Mouse (Mus musculus) cerebral cortex, adult 2 months (tissue): Measurements from ENCODE around the gene Rreb1.

Experiments used
- WGBS: fragments of 180-500 bp; shearing (Covaris S2); methylation state at CpG from one replicate; pipeline ENCODE4 v1.1.7; 2018; 5-methylcytosine and 5-hydroxymethylcytosine counted together

Gene Rreb1

DNA sequence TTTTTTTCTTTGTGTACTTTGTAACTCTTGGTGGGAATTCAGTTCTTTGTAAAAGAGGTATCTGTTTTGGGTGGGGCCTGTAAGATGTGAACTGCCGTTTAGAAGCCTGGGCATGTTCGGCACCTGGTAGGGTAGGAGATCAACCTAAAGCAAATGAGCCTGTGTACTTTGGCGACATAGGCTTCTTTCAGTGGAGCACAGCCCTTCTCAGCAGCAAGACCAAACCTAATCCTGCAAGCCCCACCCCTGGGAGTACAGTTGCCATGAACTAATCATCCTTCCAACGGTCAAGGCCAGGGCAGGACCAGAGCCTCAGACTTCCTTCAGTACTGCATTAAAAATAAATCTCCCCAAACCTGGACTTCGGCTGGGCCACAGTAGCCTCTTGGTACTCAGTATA lies 101.4 kb downstream of the Rreb1 start:
- 78% methylated on average over 5 of the region's 5 CpGs for WGBS

DNA sequence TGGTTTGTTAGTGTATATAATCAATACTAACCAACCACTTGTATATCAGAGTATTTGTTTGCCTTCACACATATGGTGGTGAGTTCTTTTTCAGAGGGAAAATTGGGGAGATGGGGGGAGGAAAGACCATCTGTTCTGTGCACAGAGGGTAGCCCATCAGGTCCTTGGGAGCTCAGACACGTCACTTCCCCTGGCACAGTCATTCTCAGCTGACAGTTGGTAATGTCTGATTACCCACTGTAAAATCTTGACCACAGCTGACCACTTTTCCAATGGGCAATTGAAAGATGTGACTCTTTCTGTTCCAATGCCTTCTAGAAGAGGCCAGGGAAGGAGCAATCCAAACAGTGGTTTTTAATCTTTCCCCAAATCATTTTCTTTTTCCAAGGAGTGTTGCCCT lies 101.8 kb downstream of the Rreb1 start:
- WGBS = 75% methylated on average over 1 of the region's 1 CpGs

DNA sequence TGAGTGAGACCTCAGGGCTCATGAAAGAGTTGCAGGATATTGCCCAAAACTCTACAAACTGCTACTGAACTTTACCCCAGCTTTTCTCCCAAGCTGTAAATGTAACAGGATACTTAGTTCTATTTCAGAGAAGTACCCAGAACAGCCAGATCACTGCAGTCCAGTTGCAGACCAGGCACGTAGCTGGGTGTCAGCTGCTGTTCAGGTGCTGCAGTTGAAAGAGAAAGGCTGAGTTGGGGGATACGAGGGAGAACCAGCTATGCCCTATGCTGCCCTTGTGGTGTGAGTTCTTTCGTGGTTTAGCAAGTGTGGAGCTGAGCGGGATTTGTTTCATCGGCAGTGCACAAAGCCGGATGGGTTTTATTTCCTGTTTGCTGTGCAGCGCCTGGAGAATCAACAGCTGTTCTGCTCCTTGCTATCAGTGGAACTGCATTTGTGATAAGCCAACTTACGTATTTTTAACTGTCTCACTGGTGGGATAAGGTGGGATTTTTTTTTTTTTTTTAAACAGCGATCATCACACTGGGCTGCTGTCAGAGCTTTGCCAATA lies 102.5 kb downstream of the Rreb1 start:
- WGBS = 73% methylated on average over 9 of the region's 9 CpGs

DNA sequence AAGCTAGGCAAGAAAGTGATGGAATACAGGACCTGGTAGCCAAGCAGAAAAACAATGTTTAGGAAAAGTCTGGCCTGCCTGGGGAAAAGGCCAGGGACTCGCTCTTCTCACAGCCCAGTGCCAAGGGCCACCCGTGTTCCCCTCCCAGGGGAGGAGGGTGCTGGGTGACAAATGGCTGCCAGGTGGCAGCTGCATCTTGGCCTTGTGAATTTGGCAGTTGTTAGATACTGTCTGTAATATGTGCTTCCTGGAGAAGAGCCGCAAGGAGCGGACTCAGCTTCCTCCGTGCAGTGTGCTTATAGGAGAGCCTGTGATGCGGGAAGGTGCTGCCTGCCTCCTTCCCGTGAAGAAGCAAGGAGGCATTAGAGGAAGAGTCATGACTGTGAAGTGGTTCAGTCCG lies 104.3 kb downstream of the Rreb1 start:
- 76% methylated on average over 8 of the region's 8 CpGs for WGBS

DNA sequence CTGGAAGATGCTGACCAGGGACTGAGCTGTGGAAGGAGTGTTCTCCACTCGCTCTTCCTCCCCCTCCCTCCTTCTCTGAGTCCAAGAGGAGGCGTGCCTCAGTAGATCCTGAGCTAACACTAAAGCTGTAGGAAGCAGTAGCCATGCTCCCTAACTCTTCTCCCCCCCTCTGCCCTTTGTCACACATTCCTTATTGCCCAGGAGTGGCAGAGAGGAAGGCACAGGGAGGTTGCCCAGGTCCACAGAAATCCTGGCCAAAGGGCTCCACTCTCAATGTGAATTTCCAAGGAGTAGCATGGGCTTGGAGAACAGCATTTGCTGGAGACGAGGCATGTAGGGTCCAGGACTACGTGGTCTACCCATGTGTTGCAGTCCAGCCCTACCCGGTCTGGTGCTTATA lies 104.8 kb downstream of the Rreb1 start:
- WGBS = 97% methylated on average over 5 of the region's 5 CpGs

DNA sequence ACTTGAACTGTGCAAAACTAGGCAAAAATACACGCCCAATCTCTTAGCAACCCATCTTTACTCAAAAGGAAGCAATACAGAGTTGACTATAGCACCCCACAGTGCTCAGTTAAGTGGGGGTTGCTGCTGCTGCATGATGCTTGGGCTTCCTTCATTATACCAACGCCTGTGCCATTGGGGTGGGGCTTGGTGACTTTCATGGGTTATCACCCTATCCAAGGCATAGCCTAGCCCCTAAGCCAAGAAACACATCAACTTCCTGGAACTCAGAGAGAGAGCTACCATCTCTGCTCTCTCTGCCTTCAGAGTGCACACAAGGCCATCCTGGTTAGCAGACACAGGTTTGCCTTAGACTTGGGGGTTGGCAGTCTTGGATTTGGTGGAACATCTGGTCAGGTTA lies 107.2 kb downstream of the Rreb1 start:
- 81% methylated on average over 2 of the region's 2 CpGs for WGBS

DNA sequence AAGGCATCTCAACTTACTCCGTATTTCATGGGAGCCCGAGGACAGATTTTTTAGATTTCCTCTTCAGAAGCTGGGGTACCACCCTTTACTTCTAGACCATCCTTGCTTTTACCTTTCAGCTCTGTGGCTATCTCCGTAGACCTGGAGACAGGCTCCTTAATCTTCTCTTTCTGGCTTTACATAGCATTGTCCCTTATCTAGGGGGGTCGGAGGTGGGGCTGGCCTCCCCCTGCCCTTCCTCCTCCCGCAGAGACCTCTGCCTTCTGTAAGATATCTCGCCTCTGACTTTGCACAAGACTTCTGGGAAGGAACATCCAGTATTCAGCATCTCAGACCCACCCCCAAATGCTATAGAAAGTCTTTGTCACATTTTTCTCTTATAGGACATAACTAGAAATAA lies 107.8 kb downstream of the Rreb1 start:
- WGBS = 93% methylated on average over 6 of the region's 6 CpGs

DNA sequence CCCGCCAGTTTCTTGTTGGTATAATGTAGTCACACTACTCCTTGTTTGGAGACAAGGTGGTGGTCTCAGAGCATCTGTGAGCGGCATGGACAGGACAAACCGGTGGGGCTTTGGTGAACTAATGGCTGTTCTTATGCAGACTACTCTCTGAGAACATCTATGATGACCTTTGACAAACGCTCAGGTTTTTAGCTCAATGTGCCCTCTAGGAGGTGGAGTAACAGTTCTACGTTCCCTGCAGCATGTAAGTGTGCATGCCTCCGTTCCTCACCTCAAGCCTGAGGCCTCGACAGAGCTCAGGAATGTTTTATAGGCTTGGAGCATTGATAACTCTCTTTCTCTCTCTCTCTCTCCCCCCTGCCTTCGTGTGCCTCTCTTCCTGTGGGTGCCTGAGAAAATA lies 116.6 kb downstream of the Rreb1 start:
- WGBS = 93% methylated on average over 8 of the region's 8 CpGs

DNA sequence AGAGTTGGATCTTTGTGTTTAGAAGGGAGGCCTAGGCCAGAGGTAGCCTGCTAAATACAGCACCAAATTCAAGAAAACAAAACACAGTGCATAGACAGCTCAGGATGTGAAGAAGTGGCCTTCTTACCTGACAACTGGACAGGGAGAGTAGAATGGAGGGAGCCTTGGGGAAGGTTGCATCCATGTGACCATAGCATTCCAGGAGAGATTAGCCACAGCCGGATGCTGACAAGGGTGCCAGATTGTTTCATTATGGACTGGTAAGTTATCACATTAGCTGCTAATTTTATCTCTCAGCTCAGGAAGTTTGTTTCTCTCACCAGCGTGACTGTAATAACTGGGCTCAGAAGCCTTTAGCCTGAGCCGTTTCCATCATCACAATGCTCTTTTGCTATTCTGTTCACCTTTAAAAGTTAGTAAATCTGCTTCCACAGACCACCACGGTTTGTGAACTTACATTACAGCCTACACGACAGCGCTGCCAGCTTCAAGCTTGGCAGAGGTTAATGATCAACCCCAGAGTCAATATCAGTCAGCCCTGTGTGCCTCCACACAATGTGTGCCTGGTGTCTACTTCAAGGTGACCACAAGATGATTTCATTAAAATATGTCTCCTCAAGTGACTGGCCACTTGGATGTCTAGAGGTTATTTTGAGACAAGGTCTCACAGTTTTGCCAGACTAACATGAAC lies 117.5 kb downstream of the Rreb1 start:
- whole genome bisulfite sequencing = 90% methylated on average over 6 of the region's 6 CpGs

DNA sequence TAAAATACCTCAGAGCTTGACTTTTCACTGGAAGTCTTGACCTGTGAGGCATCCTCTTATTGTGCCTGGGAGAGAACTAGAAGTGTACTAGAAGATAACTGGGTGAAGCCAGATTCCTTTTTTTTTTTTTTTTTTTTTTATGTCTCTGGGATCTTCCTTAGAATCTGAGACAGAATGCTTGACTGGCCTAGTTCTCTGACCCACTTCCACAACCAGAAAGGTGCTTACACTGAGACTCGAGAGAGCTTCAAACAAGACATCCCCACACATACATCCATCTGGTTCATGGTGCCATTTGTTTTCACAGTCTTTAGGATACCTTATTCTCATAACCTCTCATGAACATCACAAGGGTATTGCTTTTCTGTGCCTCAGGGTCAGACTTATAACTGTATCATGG lies 118.2 kb downstream of the Rreb1 start:
- WGBS = 71% methylated on average over 1 of the region's 1 CpGs

DNA sequence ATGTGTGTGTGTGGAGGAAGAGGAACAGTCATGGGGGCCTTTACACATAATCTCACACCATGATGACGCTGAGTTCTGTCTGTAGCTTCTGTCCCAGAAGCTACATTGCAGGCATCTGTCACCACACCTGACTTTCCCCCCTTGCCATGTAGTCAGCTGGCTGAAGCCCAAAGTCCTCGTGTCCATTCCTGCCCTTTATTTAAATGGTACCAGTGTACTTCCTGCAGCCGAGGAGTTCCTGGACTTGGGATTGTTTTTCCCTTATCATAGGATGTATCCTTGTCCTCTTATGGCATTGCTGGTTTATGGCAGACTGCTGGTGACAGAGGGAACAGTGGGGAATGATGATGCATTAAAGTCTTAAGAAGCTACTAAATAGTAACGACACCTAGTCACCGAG lies 120.6 kb downstream of the Rreb1 start:
- 82% methylated on average over 5 of the region's 5 CpGs for WGBS

DNA sequence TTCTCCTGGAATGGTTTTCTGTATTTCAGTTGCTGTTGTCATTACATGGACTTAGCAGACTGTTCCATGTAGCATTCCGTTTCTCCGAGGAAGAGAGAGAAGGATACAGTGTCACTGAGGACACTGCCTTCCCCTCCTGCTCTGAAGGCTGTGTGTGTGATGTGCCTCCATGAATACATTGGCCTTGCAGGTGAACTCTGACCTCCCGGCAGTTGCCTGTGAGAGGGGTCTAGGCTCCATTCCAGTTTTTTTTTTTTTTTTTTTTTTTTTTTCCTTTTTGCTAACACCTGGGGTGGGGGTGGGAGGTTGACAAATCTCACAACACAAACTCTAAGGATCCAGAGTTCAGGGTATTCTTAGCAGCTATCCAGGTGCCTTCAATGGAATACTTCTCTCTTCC lies 124.8 kb downstream of the Rreb1 start:
- 94% methylated on average over 3 of the region's 3 CpGs for WGBS

DNA sequence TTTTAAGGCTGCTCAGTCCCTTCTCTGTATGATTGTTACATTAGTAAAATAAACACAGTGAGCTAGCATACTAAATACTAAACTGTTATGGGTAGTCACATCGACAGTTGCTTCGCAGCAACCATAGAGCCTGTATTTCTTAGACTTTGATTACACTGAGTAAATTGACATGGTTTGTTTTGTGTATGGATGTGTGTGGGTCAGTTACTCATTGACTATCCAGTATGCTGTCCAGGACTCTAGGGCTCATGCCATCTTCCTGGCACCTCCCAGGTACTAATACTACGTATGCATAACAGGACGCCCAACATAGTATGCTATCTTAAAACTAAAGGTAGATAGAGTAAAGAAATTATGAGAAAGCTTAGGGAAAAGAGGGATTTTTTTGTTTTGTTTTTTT lies 125.3 kb downstream of the Rreb1 start:
- WGBS = 96% methylated on average over 4 of the region's 4 CpGs

DNA sequence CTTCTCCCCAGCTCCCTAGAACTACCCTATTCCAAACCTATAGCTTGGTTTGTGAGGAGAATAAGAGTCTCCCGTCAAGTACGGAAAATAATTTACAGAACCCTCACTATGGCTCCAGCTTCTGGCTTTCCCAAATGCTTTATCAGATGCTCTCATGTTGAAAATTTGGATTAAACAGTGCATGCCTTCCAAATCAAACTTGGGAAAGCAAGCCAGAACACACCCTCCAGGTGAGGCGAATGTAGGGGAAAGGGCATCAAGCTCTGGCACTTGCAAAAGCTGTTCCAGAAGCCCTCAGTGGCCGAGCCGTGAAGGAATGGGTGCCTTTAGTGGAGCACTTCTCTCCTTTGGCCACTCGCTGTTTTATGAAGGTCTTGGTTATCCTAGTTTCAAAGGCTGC lies 126.2 kb downstream of the Rreb1 start:
- WGBS = 95% methylated on average over 6 of the region's 6 CpGs

DNA sequence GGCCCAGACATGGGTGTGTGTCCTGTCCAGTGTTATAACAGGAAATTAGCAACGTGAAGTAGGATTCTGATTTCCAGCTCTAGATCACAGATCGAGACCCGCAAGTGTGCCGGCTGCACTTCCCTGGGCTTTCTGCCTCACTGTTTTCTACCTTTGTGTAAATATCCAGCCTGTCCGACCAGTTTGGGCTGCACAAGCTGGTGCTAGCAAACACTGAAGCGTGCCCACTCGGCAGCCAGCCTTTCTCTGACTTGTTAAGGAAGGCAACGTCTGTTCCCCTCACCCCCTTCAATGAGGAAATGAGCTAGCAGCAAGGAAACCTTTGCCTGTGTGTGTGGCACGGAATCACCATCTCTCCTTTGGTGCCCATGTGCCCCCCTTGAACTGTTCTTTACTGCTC lies 129.9 kb downstream of the Rreb1 start:
- 55% methylated on average over 9 of the region's 9 CpGs for WGBS

DNA sequence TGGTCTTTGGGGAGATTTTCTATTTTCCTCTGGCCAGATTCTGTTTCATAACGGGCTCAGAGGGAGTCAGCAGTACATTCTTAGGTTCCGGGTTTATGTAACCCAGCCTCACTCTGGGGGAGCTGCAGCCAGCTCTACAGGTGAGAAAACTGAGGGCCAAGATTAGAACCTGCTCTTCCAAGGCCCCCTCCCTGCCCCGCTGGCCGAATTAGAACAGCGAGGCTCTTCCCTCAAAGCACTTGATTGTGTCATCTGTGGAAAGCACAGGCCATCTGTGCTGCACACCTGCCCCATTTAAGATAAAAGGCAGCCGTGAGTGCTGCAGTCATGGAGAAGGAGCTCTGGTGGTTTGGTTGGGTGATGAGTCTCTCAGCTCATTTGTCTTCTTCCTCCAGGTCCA lies 130.3 kb downstream of the Rreb1 start:
- WGBS = 57% methylated on average over 6 of the region's 6 CpGs

DNA sequence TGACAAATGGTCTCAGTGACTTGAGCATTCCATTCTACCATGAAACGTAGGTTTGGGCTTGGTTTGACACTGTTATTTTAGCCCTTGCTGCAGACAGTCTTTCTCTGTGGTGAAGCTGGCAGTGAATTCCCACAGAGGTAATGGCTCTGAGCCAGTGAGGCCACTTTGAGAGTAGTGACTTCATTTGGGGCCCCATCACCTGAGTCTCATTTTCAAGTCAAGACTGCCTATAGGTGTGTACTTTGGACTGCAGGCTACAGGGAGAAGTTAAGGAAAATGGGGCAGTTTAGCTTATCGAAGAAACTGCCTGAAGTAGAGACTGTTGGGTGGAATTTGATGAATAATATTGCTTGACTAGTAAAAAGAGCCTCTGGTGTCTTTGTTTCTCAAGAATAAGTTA lies 131.0 kb downstream of the Rreb1 start:
- 86% methylated on average over 2 of the region's 2 CpGs for WGBS

DNA sequence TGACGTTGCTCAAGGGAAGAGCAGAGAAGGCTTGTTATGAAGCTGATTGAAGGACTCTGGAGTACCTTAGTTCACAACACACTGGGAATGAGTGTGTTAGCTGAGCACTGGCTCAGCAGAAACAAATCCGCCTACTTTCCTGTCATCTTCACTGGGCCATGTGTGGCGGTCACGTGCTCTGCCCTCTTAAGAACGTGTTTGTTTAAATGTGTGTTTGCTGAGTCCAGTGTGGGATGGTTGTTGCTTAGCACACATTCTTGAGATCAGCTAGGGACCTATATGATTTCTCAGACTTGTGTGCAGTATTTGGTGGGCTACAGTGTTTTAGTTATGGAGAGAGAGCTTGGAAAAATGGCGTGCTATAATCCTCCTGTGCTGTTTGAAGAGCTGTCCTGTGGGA lies 133.8 kb downstream of the Rreb1 start:
- WGBS = 73% methylated on average over 6 of the region's 6 CpGs

DNA sequence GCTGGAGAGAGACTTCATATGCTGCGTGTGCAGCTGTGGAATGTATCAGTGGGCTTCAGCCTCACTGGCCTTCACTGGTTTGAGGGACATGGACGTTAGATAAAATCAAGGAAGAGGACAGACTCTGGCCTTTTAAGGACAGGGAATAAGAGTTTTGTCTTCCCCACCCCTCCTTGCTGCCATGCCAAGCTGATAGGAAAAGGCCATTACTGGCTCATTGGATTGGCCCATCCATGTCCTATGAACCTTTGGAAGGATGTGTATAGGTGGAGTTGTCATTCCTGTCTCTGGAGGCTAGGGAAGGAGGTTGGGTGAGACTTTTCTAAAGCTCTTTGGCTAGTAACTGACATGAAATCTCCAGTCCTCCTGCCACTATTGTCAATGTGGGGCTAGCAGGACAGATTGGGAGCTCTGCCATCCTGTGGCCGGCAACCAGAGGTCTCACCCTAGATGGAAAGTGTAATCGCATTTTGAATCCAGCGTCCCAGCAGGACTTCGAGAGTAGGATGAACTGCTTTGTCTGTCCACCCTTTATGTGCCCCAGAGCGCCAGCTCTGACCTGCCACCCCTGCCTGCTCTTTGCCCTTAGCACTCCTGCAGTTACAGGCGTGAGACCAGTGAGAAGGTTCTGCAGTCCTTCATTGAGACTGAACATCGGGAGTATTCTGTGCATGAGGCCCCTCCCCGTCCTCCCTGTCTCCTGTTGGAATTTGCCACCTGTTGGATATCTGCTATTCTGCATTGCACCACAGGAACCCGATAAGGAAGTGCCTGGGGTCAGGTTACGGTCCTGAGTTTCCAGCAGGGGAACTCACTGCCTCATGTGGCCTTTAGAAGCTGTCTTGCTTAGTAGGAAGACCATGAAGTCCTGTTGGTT lies 134.6 kb downstream of the Rreb1 start:
- 72% methylated on average over 12 of the region's 12 CpGs for WGBS

DNA sequence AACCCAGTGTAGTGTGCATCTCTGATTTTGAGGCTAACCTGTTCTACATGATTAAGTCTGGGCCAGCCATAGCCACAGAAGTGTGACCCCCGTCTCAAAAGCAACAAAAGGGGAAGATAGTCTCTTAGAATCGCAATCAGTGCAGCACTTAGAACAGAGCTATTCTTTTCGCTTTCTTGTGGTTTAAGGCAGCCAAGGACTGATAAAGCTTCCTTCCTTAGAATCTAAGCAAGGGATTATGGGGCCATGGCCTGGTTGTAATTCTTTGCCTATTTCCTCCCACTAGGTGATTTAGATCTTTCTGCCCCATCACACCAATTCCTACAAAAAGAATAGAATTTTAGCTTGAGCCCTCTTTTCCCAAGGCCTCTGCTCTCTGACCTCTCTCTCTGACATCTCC lies 135.8 kb downstream of the Rreb1 start:
- WGBS = 87% methylated on average over 3 of the region's 3 CpGs

DNA sequence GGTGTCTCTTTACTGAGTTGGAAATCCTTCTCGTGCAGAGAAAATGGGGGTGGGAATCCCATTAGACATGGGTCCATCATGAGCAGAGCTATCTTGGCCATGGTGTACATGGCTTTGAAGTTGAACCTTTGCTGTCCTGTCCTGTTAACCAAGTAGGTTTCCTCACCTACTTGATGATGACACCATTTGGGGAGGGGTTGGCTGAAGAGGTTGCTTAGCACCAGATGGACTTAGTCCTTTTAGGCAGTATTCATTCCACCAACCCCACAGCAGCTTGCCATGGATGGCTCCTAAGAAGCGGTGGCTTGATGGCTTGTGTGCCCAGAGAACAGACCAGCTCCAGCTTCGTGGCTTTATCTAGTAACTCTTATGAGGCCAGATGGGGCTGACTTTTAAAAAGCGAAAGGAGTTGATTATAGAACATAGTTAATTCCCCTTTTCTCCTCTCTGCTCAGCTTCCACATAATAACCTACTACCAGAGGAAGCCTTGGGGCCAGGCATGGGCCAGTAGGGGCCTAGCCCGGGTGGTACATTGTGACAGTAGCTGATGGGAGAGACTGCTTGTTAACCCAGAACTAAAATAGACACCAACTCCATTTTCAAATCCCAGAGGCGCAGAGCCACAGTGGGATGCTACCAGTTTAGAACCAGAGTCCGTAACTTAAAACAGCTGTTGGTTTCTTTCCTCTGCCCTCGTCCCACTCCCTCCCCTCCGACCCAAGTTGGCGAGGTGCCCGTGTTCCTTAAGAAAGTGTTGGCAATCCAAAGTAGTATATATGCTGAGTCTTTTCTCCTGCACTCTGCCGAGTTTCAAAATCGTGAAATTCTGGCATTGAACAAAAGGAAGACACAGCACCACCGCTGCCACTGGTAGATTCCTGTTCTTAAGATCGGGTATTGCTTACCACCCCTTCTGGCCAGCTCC lies 140.4 kb downstream of the Rreb1 start:
- 69% methylated on average over 15 of the region's 15 CpGs for WGBS

DNA sequence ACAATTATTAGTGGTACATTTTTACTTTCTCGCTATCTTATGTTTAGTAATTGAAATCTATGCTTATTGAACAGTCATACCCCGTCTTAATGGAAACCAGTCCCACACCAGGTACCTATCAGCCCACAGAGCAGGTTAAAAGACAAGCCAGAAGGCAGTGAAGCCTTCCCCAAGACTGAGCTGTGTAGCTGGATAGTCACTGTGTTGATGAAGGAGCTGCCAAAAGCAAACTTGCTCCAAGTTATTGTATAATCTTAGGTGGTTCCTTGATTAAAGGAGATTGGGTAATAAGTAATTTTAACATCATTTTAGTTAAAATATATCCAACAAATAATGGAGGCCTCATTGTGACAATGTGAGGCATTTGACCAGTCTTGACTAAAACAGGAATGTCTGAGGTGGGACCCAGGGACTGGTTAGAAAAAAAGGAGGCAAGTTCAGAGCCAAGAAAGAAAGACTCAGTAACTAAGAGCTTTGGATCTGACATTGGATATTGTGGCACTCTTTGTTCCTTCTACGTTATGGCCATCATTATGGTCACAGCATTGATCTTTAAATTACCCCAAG lies 141.6 kb downstream of the Rreb1 start:
- WGBS = 97% methylated on average over 3 of the region's 3 CpGs
